Mouse (Mus musculus) hindbrain, embryonic 10.5 days (tissue): ENCODE measurements around the gene Olfr558. TPM values are rescaled to one million over a fixed set of nuclear protein-coding genes. Genes with fewer than 3 reads are reported as not detected.

Experiments used
- DNase-seq: peaks from one replicate; pipeline ENCODE4 v3.0.0-alpha.2; 2017; ENCODE audit warnings: low spot score
- H3K27ac ChIP-seq: fragments of 300-500 bp; sonication (generic); 2 replicates; pipeline ENCODE4 v1.5.1; 2016; ENCODE audit warnings: mild to moderate bottlenecking, moderate library complexity
- H3K27me3 ChIP-seq: fragments of 300-500 bp; sonication (generic); 2 replicates; pipeline ENCODE4 v1.6.1; 2016; ENCODE audit warnings: mild to moderate bottlenecking; ENCODE audit not compliant: poor library complexity, insufficient read depth, severe bottlenecking
- H3K36me3 ChIP-seq: fragments of 300-500 bp; sonication (generic); 2 replicates; pipeline ENCODE4 v1.6.1; 2016; ENCODE audit warnings: mild to moderate bottlenecking, moderate library complexity
- H3K4me1 ChIP-seq: fragments of 300-500 bp; sonication (generic); replicated peaks from 2 replicates; pipeline ENCODE4 v1.6.1; 2016; ENCODE audit warnings: mild to moderate bottlenecking
- H3K4me3 ChIP-seq: fragments of 300-500 bp; sonication (generic); 2 replicates; pipeline ENCODE4 v1.5.1; 2016; ENCODE audit warnings: mild to moderate bottlenecking, moderate library complexity
- H3K9me3 ChIP-seq: fragments of 300-500 bp; sonication (generic); 2 replicates; pipeline ENCODE4 v1.6.1; 2016; ENCODE audit warnings: mild to moderate bottlenecking, moderate library complexity
- WGBS: fragments of 180-500 bp; shearing (Covaris S2); methylation state at CpG from one replicate; pipeline ENCODE4 v1.1.7; 2016; 5-methylcytosine and 5-hydroxymethylcytosine counted together
- polyA plus RNA-seq: library from polyadenylated mRNA; unstranded; fragments of >200 nt; fragmentation: Nextera tagmentation; extraction: Ambion mirVana; gene quantifications from 2 replicates; pipeline ENCODE4 v1.2.1, GENCODE M21; 2016

Gene Olfr558
- polyA plus RNA-seq, 1 experiment from 2014 or later, result 0.10 TPM

GRCm38 (mm10) chr7:102752086-102752485 is 50.1 kb downstream of the Olfr558 start:
- no peaks in the 10 kb centered on the region for H3K27me3 ChIP-seq
- H3K9me3 ChIP-seq, result no peaks in the 10 kb centered on the region
- no peak overlapping the region for H3K27ac ChIP-seq
- H3K4me3 ChIP-seq, result no peak overlapping the region
- no peaks in the 10 kb centered on the region for H3K36me3 ChIP-seq
- H3K4me1 ChIP-seq, result no peaks in the 10 kb centered on the region
- no peak for DNase-seq
- WGBS, result 21% methylated on average over 1 of the region's 1 CpGs

- 83% methylated on average over 4 of the region's 4 CpGs for WGBS
- H3K4me1 ChIP-seq, result no peaks in the 10 kb centered on the region
- DNase-seq, result no peak
- no peaks in the 10 kb centered on the region for H3K36me3 ChIP-seq
- no peaks in the 10 kb centered on the region for H3K27me3 ChIP-seq
- H3K4me3 ChIP-seq, result no peak within 1 kb of the TSS
- no peak within 1 kb of the TSS for H3K27ac ChIP-seq
- no peaks in the 10 kb centered on the region for H3K9me3 ChIP-seq
Measured at GRCm38 (mm10) chr7:102759266-102759665, 57.3 kb downstream of the Olfr558 start, which contains the start of the genes Olfr560 and Olfr78. TSS of gene Olfr560 (minus strand) at chr7:102759366. TSS of gene Olfr78 (minus strand) at chr7:102759471.

Other genes with a start within 250 kb of the Olfr558 start
- 0.40 and 0.67 TPM in 2 replicates for gene Olfr543, start 220.5 kb upstream of the Olfr558 start, polyA plus RNA-seq
- gene Olfr544, start 213.9 kb upstream of the Olfr558 start, polyA plus RNA-seq, result 0.06 and 0.10 TPM in 2 replicates
- gene Olfr545, start 202.6 kb upstream of the Olfr558 start, polyA plus RNA-seq, result 0.11 and 0.29 TPM in 2 replicates
- not detected in 2 replicates for gene Olfr547, start 167.5 kb upstream of the Olfr558 start, polyA plus RNA-seq
- gene Olfr548-ps1, start 161.3 kb upstream of the Olfr558 start, polyA plus RNA-seq, result not detected in 2 replicates
- gene Olfr549, start 152.3 kb upstream of the Olfr558 start, polyA plus RNA-seq, result not detected in 2 replicates
- 0.37 and 0.42 TPM in 2 replicates for gene Trim21, start 136.7 kb upstream of the Olfr558 start, polyA plus RNA-seq
- not detected in 2 replicates for gene Olfr550, start 130.8 kb upstream of the Olfr558 start, polyA plus RNA-seq
- gene Olfr551, start 110.3 kb upstream of the Olfr558 start, polyA plus RNA-seq, result not detected in 2 replicates
- not detected in 2 replicates for gene Olfr552, start 104.4 kb upstream of the Olfr558 start, polyA plus RNA-seq
- not detected in 2 replicates for gene Olfr553, start 84.0 kb upstream of the Olfr558 start, polyA plus RNA-seq
- gene Olfr554, start 63.8 kb upstream of the Olfr558 start, polyA plus RNA-seq, result not detected in 2 replicates
- gene Olfr555, start 43.4 kb upstream of the Olfr558 start, polyA plus RNA-seq, result not detected in 2 replicates
- gene Olfr556, start 37.3 kb upstream of the Olfr558 start, polyA plus RNA-seq, result not detected in 2 replicates
- gene Trim68, start 14.9 kb upstream of the Olfr558 start, polyA plus RNA-seq, result 9.6 and 9.9 TPM in 2 replicates
- gene Olfr557, start 6.3 kb upstream of the Olfr558 start, polyA plus RNA-seq, result not detected in 2 replicates
- not detected in 2 replicates for gene Olfr33, start 16.9 kb downstream of the Olfr558 start, polyA plus RNA-seq
- gene Olfr559, start 25.3 kb downstream of the Olfr558 start, polyA plus RNA-seq, result not detected in 2 replicates
- gene Olfr560, start 57.2 kb downstream of the Olfr558 start, polyA plus RNA-seq, result not detected in 2 replicates
- 0.07 TPM in 1 of 2 replicates, not detected in the other for gene Olfr78, start 57.3 kb downstream of the Olfr558 start, polyA plus RNA-seq
- 0.24 TPM in 1 of 2 replicates, not detected in the other for gene Olfr561, start 69.0 kb downstream of the Olfr558 start, polyA plus RNA-seq
- gene Olfr564, start 101.3 kb downstream of the Olfr558 start, polyA plus RNA-seq, result not detected in 2 replicates
- gene Olfr566, start 156.6 kb downstream of the Olfr558 start, polyA plus RNA-seq, result not detected in 2 replicates
- not detected in 2 replicates for gene Olfr568, start 174.9 kb downstream of the Olfr558 start, polyA plus RNA-seq
- not detected in 2 replicates for gene Olfr569, start 188.7 kb downstream of the Olfr558 start, polyA plus RNA-seq
- gene Olfr570, start 192.4 kb downstream of the Olfr558 start, polyA plus RNA-seq, result not detected in 2 replicates
- 0.03 TPM in 1 of 2 replicates, not detected in the other for gene Olfr571, start 215.3 kb downstream of the Olfr558 start, polyA plus RNA-seq
- gene Olfr572, start 222.2 kb downstream of the Olfr558 start, polyA plus RNA-seq, result not detected in 2 replicates
- gene Olfr573-ps1, start 240.4 kb downstream of the Olfr558 start, polyA plus RNA-seq, result not detected in 2 replicates
- gene Olfr574, start 246.3 kb downstream of the Olfr558 start, polyA plus RNA-seq, result not detected in 2 replicates